Mouse (Mus musculus): ENCODE data around the gene Tmed9. TPM values are rescaled to one million over a fixed set of nuclear protein-coding genes. Genes with fewer than 3 reads are reported as not detected.

Tmed9 gene
- polyA plus RNA-seq (2015; fragmentation: Nextera tagmentation; extraction: Ambion mirVana): 88.9 and 110 TPM in 2 replicates

GRCm38 (mm10) chr13:55573432-55573831 is at the start of gene Tmed9:
Gene Tmed9 (plus strand): TSS chr13:55573732.

GRCm38 (mm10) chr13:55529198-55529915 is 44.2 kb upstream of the Tmed9 start, which contains the start of gene Dok3:
Gene Dok3 (minus strand): TSS chr13:55529296.

GRCm38 (mm10) chr13:55536194-55537175 is 37.0 kb upstream of the Tmed9 start, which contains the start of gene Ddx41:
Gene Ddx41 (minus strand): TSS chr13:55536658.

GRCm38 (mm10) chr13:55571027-55571751 is 2.3 kb upstream of the Tmed9 start, which contains the start of gene Fam193b:
Gene Fam193b (minus strand): TSS chr13:55571120.

GRCm38 (mm10) chr13:55599566-55600540 is 26.3 kb downstream of the Tmed9 start, which contains the start of gene B4galt7:
Gene B4galt7 (plus strand): TSS chr13:55599896.

GRCm38 (mm10) chr13:55622649-55623541 is 49.4 kb downstream of the Tmed9 start, which contains the start of gene Caml:
Gene Caml (plus strand): TSS chr13:55623005.

GRCm38 (mm10) chr13:55634639-55635127 is 61.2 kb downstream of the Tmed9 start, which contains the start of gene Ddx46:
Gene Ddx46 (plus strand): TSS chr13:55635027.

Other genes with a start within 250 kb of the Tmed9 start
- 11.7 and 16.0 TPM in 2 replicates for gene Mxd3, start 243.9 kb upstream of the Tmed9 start, polyA plus RNA-seq (2015; fragmentation: Nextera tagmentation; extraction: Ambion mirVana)
- 44.8 and 55.3 TPM in 2 replicates for gene Lman2, start 210.9 kb upstream of the Tmed9 start, polyA plus RNA-seq (2015; fragmentation: Nextera tagmentation; extraction: Ambion mirVana)
- 0.91 and 1.0 TPM in 2 replicates for gene Rgs14, start 204.0 kb upstream of the Tmed9 start, polyA plus RNA-seq (2015; fragmentation: Nextera tagmentation; extraction: Ambion mirVana)
- gene Slc34a1, start 175.5 kb upstream of the Tmed9 start, polyA plus RNA-seq (2015; fragmentation: Nextera tagmentation; extraction: Ambion mirVana): not detected in 2 replicates
- gene Pfn3, start 158.5 kb upstream of the Tmed9 start, polyA plus RNA-seq (2015; fragmentation: Nextera tagmentation; extraction: Ambion mirVana): not detected in 2 replicates
- 0.19 and 0.37 TPM in 2 replicates for gene F12, start 146.9 kb upstream of the Tmed9 start, polyA plus RNA-seq (2015; fragmentation: Nextera tagmentation; extraction: Ambion mirVana)
- gene Grk6, start 128.7 kb upstream of the Tmed9 start, polyA plus RNA-seq (2015; fragmentation: Nextera tagmentation; extraction: Ambion mirVana): 13.8 and 15.0 TPM in 2 replicates
- 0.16 TPM in 1 of 2 replicates, not detected in the other for gene Prr7, start 109.5 kb upstream of the Tmed9 start, polyA plus RNA-seq (2015; fragmentation: Nextera tagmentation; extraction: Ambion mirVana)
- 83.3 and 89.8 TPM in 2 replicates for gene Dbn1, start 85.6 kb upstream of the Tmed9 start, polyA plus RNA-seq (2015; fragmentation: Nextera tagmentation; extraction: Ambion mirVana)
- 624 and 740 TPM in 2 replicates for gene Pdlim7, start 60.1 kb upstream of the Tmed9 start, polyA plus RNA-seq (2015; fragmentation: Nextera tagmentation; extraction: Ambion mirVana)
- gene Dok3, start 44.4 kb upstream of the Tmed9 start, polyA plus RNA-seq (2015; fragmentation: Nextera tagmentation; extraction: Ambion mirVana): 2.0 and 3.4 TPM in 2 replicates
- 17.1 and 18.0 TPM in 2 replicates for gene Ddx41, start 37.1 kb upstream of the Tmed9 start, polyA plus RNA-seq (2015; fragmentation: Nextera tagmentation; extraction: Ambion mirVana)
- gene Fam193b, start 2.6 kb upstream of the Tmed9 start, polyA plus RNA-seq (2015; fragmentation: Nextera tagmentation; extraction: Ambion mirVana): 13.9 and 14.0 TPM in 2 replicates
- gene B4galt7, start 26.2 kb downstream of the Tmed9 start, polyA plus RNA-seq (2015; fragmentation: Nextera tagmentation; extraction: Ambion mirVana): 12.7 and 16.5 TPM in 2 replicates
- gene Caml, start 49.3 kb downstream of the Tmed9 start, polyA plus RNA-seq (2015; fragmentation: Nextera tagmentation; extraction: Ambion mirVana): 31.3 and 33.8 TPM in 2 replicates
- 13.5 and 14.6 TPM in 2 replicates for gene Ddx46, start 61.3 kb downstream of the Tmed9 start, polyA plus RNA-seq (2015; fragmentation: Nextera tagmentation; extraction: Ambion mirVana)
- 23.8 and 26.8 TPM in 2 replicates for gene B230219D22Rik, start 119.4 kb downstream of the Tmed9 start, polyA plus RNA-seq (2015; fragmentation: Nextera tagmentation; extraction: Ambion mirVana)
- gene Txndc15, start 140.9 kb downstream of the Tmed9 start, polyA plus RNA-seq (2015; fragmentation: Nextera tagmentation; extraction: Ambion mirVana): 53.0 and 62.4 TPM in 2 replicates
- 31.4 and 44.4 TPM in 2 replicates for gene Pcbd2, start 153.6 kb downstream of the Tmed9 start, polyA plus RNA-seq (2015; fragmentation: Nextera tagmentation; extraction: Ambion mirVana)
- gene Catsper3, start 210.8 kb downstream of the Tmed9 start, polyA plus RNA-seq (2015; fragmentation: Nextera tagmentation; extraction: Ambion mirVana): 0.13 TPM in 1 of 2 replicates, not detected in the other

Data from skeletal muscle tissue, postnatal 0 days (tissue).